Mouse (Mus musculus): ENCODE data around the gene Gm49396. TPM values are rescaled to one million over a fixed set of nuclear protein-coding genes. Genes with fewer than 3 reads are reported as not detected.

Gene Gm49396
- polyA plus RNA-seq, 1 experiment from 2014 or later: 12.1 TPM

GRCm38 (mm10) chr7:30526399-30526798, 36.7 kb upstream of the Gm49396 start:
- ATAC-seq (replicated peaks; ENCODE audit: low FRiP score) (no peak), DNase-seq (ENCODE audit: low spot score) (no peak)
- Histone ChIP-seq H3K9me3 (ENCODE audit: control insufficient read depth, low read length) (no peaks in the 10 kb centered on the region), H3K27me3 (ENCODE audit: control insufficient read depth, insufficient read depth, low read length) (no peaks in the 10 kb centered on the region), H3K9ac (ENCODE audit: low read length) (no peak overlapping the region), H3K36me3 (ENCODE audit: control insufficient read depth, insufficient read depth, low read length) (peaks cover 19% of the 10 kb centered on the region), H3K4me1 (replicated peaks; ENCODE audit: control insufficient read depth, insufficient read depth, low read length) (peaks cover 2% of the 10 kb centered on the region; the same call in 1 of the 2 replicates), H3K4me3 (ENCODE audit: low read depth, low read length) (no peak overlapping the region), H3K4me2 (ENCODE audit: low read depth, low read length, severe bottlenecking) (no peak overlapping the region), H3K27ac (ENCODE audit: low read depth, low read length) (no peak overlapping the region)
- 21% methylated on average over 16 of the region's 17 CpGs for WGBS

GRCm38 (mm10) chr7:30526981-30527380, 36.2 kb upstream of the Gm49396 start:
- no peak overlapping the region for H3K4me3 ChIP-seq (ENCODE audit: low read depth, low read length)
- H3K4me1 ChIP-seq (replicated peaks; ENCODE audit: control insufficient read depth, insufficient read depth, low read length): peaks cover 3% of the 10 kb centered on the region; the same call in 1 of the 2 replicates
- H3K36me3 ChIP-seq (ENCODE audit: control insufficient read depth, insufficient read depth, low read length): peaks cover 22% of the 10 kb centered on the region
- ATAC-seq (replicated peaks; ENCODE audit: low FRiP score): no peak
- WGBS: 86% methylated on average over 14 of the region's 14 CpGs
- no peak overlapping the region for H3K4me2 ChIP-seq (ENCODE audit: low read depth, low read length, severe bottlenecking)
- H3K9ac ChIP-seq (ENCODE audit: low read length): no peak overlapping the region
- no peaks in the 10 kb centered on the region for H3K9me3 ChIP-seq (ENCODE audit: control insufficient read depth, low read length)
- no peak for DNase-seq (ENCODE audit: low spot score)
- H3K27ac ChIP-seq (ENCODE audit: low read depth, low read length): no peak overlapping the region
- H3K27me3 ChIP-seq (ENCODE audit: control insufficient read depth, insufficient read depth, low read length): no peaks in the 10 kb centered on the region

DNA sequence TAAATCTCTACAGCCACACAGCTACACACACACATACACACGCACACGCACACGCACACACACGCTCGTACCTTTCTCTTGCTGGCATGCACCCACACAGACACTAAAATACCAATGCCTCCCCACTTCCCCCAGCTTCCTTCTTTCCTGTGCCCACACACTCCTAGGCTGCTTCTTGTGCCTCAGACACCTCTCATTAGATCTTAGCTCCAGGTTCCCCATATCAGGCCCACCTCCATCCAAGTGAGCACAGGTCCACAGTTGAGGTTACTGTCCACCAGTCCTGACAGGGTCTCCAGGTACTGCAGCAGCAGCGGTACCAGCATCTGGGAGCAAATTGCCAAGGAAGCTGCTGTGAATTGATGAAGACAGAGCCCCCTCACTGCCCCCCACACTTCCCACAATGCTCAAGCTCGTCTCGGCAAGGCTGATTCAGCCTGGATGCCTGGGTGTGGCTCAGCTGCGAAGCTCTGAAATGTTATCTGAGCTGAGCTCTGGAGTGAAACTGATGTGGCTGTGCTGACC, 31.8 kb upstream of the Gm49396 start:
- Histone ChIP-seq H3K27ac (ENCODE audit: low read depth, low read length) (no peak overlapping the region), H3K9ac (ENCODE audit: low read length) (no peak overlapping the region), H3K36me3 (ENCODE audit: control insufficient read depth, insufficient read depth, low read length) (peaks cover 23% of the 10 kb centered on the region), H3K4me2 (ENCODE audit: low read depth, low read length, severe bottlenecking) (no peak overlapping the region), H3K4me1 (replicated peaks; ENCODE audit: control insufficient read depth, insufficient read depth, low read length) (peaks cover 16% of the 10 kb centered on the region), H3K4me3 (ENCODE audit: low read depth, low read length) (no peak overlapping the region), H3K27me3 (ENCODE audit: control insufficient read depth, insufficient read depth, low read length) (no peaks in the 10 kb centered on the region), H3K9me3 (ENCODE audit: control insufficient read depth, low read length) (no peaks in the 10 kb centered on the region)
- ATAC-seq (replicated peaks; ENCODE audit: low FRiP score): no peak
- DNase-seq (ENCODE audit: low spot score): no peak
- 88% methylated on average over 9 of the region's 9 CpGs for WGBS

DNA sequence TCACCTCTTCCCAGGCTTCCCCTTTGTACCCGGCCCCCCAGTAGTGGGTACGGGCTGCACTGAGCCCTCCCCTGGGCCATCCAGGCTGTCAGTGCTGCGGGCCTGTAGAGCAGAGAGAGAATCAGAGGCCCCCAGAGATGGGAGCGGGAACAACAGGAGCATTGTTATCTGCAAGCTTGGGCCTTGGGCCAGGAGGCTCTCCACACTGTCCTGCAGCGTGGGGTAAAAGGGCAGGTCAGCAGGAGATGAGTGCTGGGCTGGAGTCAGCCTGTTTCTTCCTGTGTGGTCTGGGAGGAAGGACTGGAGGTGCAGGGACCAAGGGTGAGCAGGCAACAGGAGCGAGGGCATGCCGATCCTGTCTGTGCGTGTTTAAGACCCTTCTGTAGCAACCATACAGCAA, 30.2 kb upstream of the Gm49396 start:
- no peaks in the 10 kb centered on the region for H3K9me3 ChIP-seq (ENCODE audit: control insufficient read depth, low read length)
- H3K4me1 ChIP-seq (replicated peaks; ENCODE audit: control insufficient read depth, insufficient read depth, low read length): peaks cover 16% of the 10 kb centered on the region
- H3K4me3 ChIP-seq (ENCODE audit: low read depth, low read length): peak overlapping the region; percentile 74
- H3K36me3 ChIP-seq (ENCODE audit: control insufficient read depth, insufficient read depth, low read length): peaks cover 23% of the 10 kb centered on the region
- DNase-seq (ENCODE audit: low spot score) (no peak), ATAC-seq (replicated peaks; ENCODE audit: low FRiP score) (no peak)
- 8% methylated on average over 8 of the region's 8 CpGs for WGBS
- no peaks in the 10 kb centered on the region for H3K27me3 ChIP-seq (ENCODE audit: control insufficient read depth, insufficient read depth, low read length)
- H3K4me2 ChIP-seq (ENCODE audit: low read depth, low read length, severe bottlenecking): peak overlapping the region; percentile 92
- H3K27ac ChIP-seq (ENCODE audit: low read depth, low read length): no peak overlapping the region
- peak overlapping the region; percentile 89; the same call in 1 of the 2 replicates for H3K9ac ChIP-seq (ENCODE audit: low read length)

- peaks cover 18% of the 10 kb centered on the region for H3K36me3 ChIP-seq (ENCODE audit: control insufficient read depth, insufficient read depth, low read length)
- 6% methylated on average over 26 of the region's 26 CpGs for WGBS
Measured at GRCm38 (mm10) chr7:30533941-30534632, 29.1 kb upstream of the Gm49396 start.

GRCm38 (mm10) chr7:30534633-30535577, 28.2 kb upstream of the Gm49396 start, which contains the start of gene Arhgap33:
Gene Arhgap33, minus strand, starts transcription at chr7:30535060.
- H3K36me3 ChIP-seq (ENCODE audit: control insufficient read depth, insufficient read depth, low read length): peaks cover 11% of the 10 kb centered on the region
- under 1% methylated on average over 69 of the region's 84 CpGs for WGBS
- H3K4me2 ChIP-seq (ENCODE audit: low read depth, low read length, severe bottlenecking): peak within 1 kb of the TSS; percentile 92
- no peaks in the 10 kb centered on the region for H3K27me3 ChIP-seq (ENCODE audit: control insufficient read depth, insufficient read depth, low read length)
- peak within 1 kb of the TSS; percentile 89 for H3K9ac ChIP-seq (ENCODE audit: low read length)
- ATAC-seq (replicated peaks; ENCODE audit: low FRiP score): peak; percentile 92
- peak within 1 kb of the TSS; percentile 86 for H3K27ac ChIP-seq (ENCODE audit: low read depth, low read length)
- H3K9me3 ChIP-seq (ENCODE audit: control insufficient read depth, low read length): no peaks in the 10 kb centered on the region
- H3K4me3 ChIP-seq (ENCODE audit: low read depth, low read length): peak within 1 kb of the TSS; percentile 74
- DNase-seq (ENCODE audit: low spot score): peak; percentile 99
- peaks cover 16% of the 10 kb centered on the region for H3K4me1 ChIP-seq (replicated peaks; ENCODE audit: control insufficient read depth, insufficient read depth, low read length)

More at GRCm38 (mm10) chr7:30533941-30534632, 29.1 kb upstream of the Gm49396 start:
- Histone ChIP-seq H3K9ac (ENCODE audit: low read length) (peak overlapping the region; percentile 89), H3K9me3 (ENCODE audit: control insufficient read depth, low read length) (no peaks in the 10 kb centered on the region), H3K4me3 (ENCODE audit: low read depth, low read length) (peak overlapping the region; percentile 74), H3K27me3 (ENCODE audit: control insufficient read depth, insufficient read depth, low read length) (no peaks in the 10 kb centered on the region), H3K4me1 (replicated peaks; ENCODE audit: control insufficient read depth, insufficient read depth, low read length) (peaks cover 16% of the 10 kb centered on the region), H3K4me2 (ENCODE audit: low read depth, low read length, severe bottlenecking) (peak overlapping the region; percentile 92), H3K27ac (ENCODE audit: low read depth, low read length) (peak overlapping the region; percentile 86)
- ATAC-seq (replicated peaks; ENCODE audit: low FRiP score) (peak; percentile 47), DNase-seq (ENCODE audit: low spot score) (no peak)

- ATAC-seq (replicated peaks; ENCODE audit: low FRiP score) (no peak), DNase-seq (ENCODE audit: low spot score) (no peak)
- no peaks in the 10 kb centered on the region for H3K9me3 ChIP-seq (ENCODE audit: control insufficient read depth, low read length)
- no peaks in the 10 kb centered on the region for H3K4me1 ChIP-seq (replicated peaks; ENCODE audit: control insufficient read depth, insufficient read depth, low read length)
- H3K4me3 ChIP-seq (ENCODE audit: low read depth, low read length): no peak overlapping the region
- no peaks in the 10 kb centered on the region for H3K36me3 ChIP-seq (ENCODE audit: control insufficient read depth, insufficient read depth, low read length)
- H3K27ac ChIP-seq (ENCODE audit: low read depth, low read length): no peak overlapping the region
- no peaks in the 10 kb centered on the region for H3K27me3 ChIP-seq (ENCODE audit: control insufficient read depth, insufficient read depth, low read length)
- no peak overlapping the region for H3K4me2 ChIP-seq (ENCODE audit: low read depth, low read length, severe bottlenecking)
- WGBS: 90% methylated on average over 7 of the region's 7 CpGs
- no peak overlapping the region for H3K9ac ChIP-seq (ENCODE audit: low read length)
Measured at GRCm38 (mm10) chr7:30540572-30540971, 22.6 kb upstream of the Gm49396 start.

DNA sequence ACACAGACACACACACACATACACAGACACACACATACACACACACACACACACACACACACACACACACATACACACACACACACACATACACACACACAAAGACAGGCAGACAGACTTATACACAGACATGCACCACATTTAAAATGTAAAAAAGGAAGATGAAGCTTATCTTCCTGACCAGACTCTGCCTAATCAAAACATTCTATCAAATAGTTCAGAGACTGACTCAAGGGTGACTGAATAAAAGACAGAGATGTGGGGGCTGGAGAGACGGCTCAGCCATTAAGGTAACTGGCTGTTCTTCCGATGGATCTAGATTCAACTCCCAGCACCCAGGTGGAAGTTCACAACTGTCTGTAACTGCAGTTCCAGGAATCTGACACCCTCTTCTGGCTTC, 18.8 kb upstream of the Gm49396 start:
- Histone ChIP-seq H3K27ac (ENCODE audit: low read depth, low read length) (no peak overlapping the region), H3K27me3 (ENCODE audit: control insufficient read depth, insufficient read depth, low read length) (no peaks in the 10 kb centered on the region), H3K4me2 (ENCODE audit: low read depth, low read length, severe bottlenecking) (no peak overlapping the region), H3K36me3 (ENCODE audit: control insufficient read depth, insufficient read depth, low read length) (no peaks in the 10 kb centered on the region; the same call in 1 of the 2 replicates), H3K9me3 (ENCODE audit: control insufficient read depth, low read length) (no peaks in the 10 kb centered on the region), H3K4me1 (replicated peaks; ENCODE audit: control insufficient read depth, insufficient read depth, low read length) (no peaks in the 10 kb centered on the region), H3K9ac (ENCODE audit: low read length) (no peak overlapping the region), H3K4me3 (ENCODE audit: low read depth, low read length) (no peak overlapping the region)
- ATAC-seq (replicated peaks; ENCODE audit: low FRiP score) (no peak), DNase-seq (ENCODE audit: low spot score) (no peak)
- 95% methylated on average over 2 of the region's 2 CpGs for WGBS
